27 mouse cellular contexts compared by ENCODE assay signal in genomic region chr7:24410123-24410522, GRCm38 (mm10). TPM values are rescaled to one million over a fixed set of nuclear protein-coding genes. Genes with fewer than 3 reads are reported as not detected.
"Had no signal": no experiment of that assay in that cellular context is flagged by ENCODE, and none has a peak within 500 bp of the region (broad histone marks: within the 10 kb centered on the region; RNA-seq: fewer than 3 reads in every experiment).

No protein-coding gene starts in this region.

- ATAC-seq: forebrain, embryonic 13.5 days; forebrain, embryonic 14.5 days; forebrain, embryonic 15.5 days; forebrain, embryonic 16.5 days; forebrain, postnatal 0 days had no signal

- DNase-seq: cerebellum, adult 9-10 months; cerebellum, adult 9-11 months; cerebellum, postnatal 10 days; cerebellum, postnatal 25 days; cerebellum, postnatal 36 days; embryo, embryonic 11 days; forebrain, postnatal 0 days; gastrocnemius, adult 2 months; gastrocnemius, postnatal 10 days; gastrocnemius, postnatal 14 days; gastrocnemius, postnatal 36 days; heart, adult 11 months; heart, adult 18-20 months; heart, adult 2 months had no signal

- H3K9ac ChIP-seq: embryonic facial prominence, embryonic 12.5 days; embryonic facial prominence, embryonic 13.5 days; embryonic facial prominence, embryonic 15.5 days; forebrain, embryonic 12.5 days; forebrain, embryonic 13.5 days; forebrain, embryonic 15.5 days; forebrain, postnatal 0 days had no signal

- H3K4me1 ChIP-seq: embryonic facial prominence, embryonic 10.5 days; embryonic facial prominence, embryonic 12.5 days; forebrain, embryonic 10.5 days had no signal

- H3K4me3 ChIP-seq: embryonic facial prominence, embryonic 10.5 days; embryonic facial prominence, embryonic 12.5 days; embryonic facial prominence, embryonic 13.5 days; embryonic facial prominence, embryonic 15.5 days; erythroblast, embryonic 14.5 days; forebrain, embryonic 10.5 days; forebrain, embryonic 12.5 days; forebrain, embryonic 13.5 days; forebrain, embryonic 15.5 days; gastrocnemius, adult 2 months; heart, adult 2 months had no signal

- H3K4me2 ChIP-seq: embryonic facial prominence, embryonic 12.5 days; embryonic facial prominence, embryonic 13.5 days; embryonic facial prominence, embryonic 15.5 days; forebrain, embryonic 12.5 days; forebrain, embryonic 13.5 days; forebrain, embryonic 15.5 days had no signal

- H3K27me3 ChIP-seq: embryonic facial prominence, embryonic 12.5 days; embryonic facial prominence, embryonic 13.5 days; embryonic facial prominence, embryonic 15.5 days; forebrain, embryonic 12.5 days; forebrain, embryonic 13.5 days; forebrain, embryonic 15.5 days had no signal

- H3K27ac ChIP-seq: embryonic facial prominence, embryonic 10.5 days; embryonic facial prominence, embryonic 12.5 days; embryonic facial prominence, embryonic 13.5 days; embryonic facial prominence, embryonic 15.5 days; forebrain, embryonic 10.5 days; forebrain, embryonic 12.5 days; forebrain, embryonic 13.5 days; forebrain, embryonic 15.5 days; gastrocnemius, adult 2 months; heart, adult 2 months had no signal

- H3K9me3 ChIP-seq: embryonic facial prominence, embryonic 10.5 days; embryonic facial prominence, embryonic 12.5 days; embryonic facial prominence, embryonic 13.5 days; embryonic facial prominence, embryonic 15.5 days; forebrain, embryonic 10.5 days; forebrain, embryonic 12.5 days; forebrain, embryonic 13.5 days; forebrain, embryonic 15.5 days had no signal

RNA-seq across cellular contexts. Expression of gene Irgc1, which starts 42.0 kb away (rescaled TPM):
- polyA plus RNA-seq: embryonic facial prominence, embryonic 10.5 days; embryonic facial prominence, embryonic 11.5 days; embryonic facial prominence, embryonic 12.5 days; embryonic facial prominence, embryonic 13.5 days; embryonic facial prominence, embryonic 15.5 days; erythroblast, embryonic 14.5 days; forebrain, embryonic 10.5 days; forebrain, embryonic 11.5 days; forebrain, embryonic 12.5 days; forebrain, embryonic 14.5 days; forebrain, embryonic 15.5 days; forebrain, embryonic 16.5 days; forebrain, postnatal 0 days had no signal
